Mouse (Mus musculus): ENCODE measurements at regions not wholly inside any gene's neighbourhood (a gene's known extent, or its start where the extent isn't known, plus 50 kb on each side); places are given as distances from the start of the nearest gene placed in this dataset.

DNA sequence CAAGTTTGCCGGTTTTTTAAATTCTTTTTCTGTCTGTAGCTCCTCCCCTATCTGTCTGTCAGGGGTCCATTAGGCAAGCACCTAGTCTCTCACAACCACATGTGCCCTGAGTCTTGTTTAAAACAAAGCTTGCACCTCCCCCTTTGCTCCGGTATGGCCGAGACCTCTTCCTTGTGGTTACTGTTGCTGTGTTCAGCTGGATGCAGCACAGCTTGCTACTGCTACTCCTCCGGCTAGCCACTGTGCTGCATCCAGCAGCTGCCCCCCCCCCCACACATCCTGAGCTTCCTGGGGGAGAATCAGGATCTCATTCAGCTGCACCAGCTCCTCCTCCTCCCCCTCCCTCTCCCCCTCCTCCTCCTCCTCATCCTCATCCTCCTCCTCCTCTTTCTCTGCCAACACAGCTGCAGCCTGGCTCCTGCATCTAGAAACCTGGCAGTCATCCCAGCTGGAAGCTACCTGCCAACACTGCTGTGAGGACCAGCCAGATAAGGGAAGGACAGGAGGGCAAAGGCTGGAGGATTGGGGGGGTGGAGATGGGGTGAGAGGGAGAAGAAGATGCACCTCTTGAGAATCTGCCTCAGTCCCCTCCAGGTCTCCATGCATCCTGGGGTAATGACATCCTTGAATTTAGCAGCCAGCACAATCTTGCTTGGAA, 114.8 kb upstream of the Tmem260 start:
- peak; percentile 12 for DNase-seq (ENCODE audit: low spot score)
- intact Hi-C loops (cut with DNase I) = no loop called here

DNA sequence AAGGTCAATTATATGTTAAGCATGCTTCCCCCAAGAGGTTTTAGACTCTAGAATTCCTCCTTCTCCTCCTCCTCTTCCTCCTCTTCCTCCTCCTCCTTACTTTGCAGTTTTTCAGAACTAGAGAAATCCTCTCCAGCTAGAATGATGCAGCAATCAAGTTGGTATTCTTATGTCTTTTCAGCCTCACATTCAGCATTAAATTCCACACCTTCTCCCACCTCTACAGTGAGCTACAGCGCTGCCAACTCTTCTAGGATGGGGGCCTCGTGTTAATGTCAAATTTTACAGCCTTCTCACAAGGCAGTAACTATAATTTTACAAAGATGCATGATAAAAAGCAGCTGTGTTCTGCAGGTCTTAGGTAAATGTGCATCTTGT, 114.3 kb upstream of the Tmem260 start:
- intact Hi-C loops (cut with DNase I) = no loop called here
- no peak for DNase-seq (ENCODE audit: low spot score)

DNA sequence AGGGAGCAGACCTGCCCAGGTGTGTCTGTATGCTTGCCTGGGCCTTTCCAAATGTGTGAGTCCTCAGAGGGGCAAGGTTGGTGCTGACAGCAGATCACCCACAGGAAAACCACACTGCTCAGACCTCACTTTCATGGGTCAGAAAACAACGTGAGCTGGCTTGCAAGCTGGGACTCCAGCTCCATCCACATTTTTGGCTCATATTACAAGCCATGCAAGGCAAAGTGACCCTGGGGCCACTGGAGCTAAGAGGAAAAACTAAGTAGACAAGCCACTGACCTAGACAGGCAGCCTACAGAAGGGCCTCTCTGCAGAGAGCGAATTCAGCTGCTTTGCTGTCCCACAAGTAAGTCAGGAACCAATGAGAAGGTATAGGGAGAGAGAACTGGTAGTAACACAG, 113.7 kb upstream of the Tmem260 start:
- intact Hi-C loops (cut with DNase I) = no loop called here

GRCm38 (mm10) chr14:48332660-48333059, 113.3 kb upstream of the Tmem260 start:
- DNase-seq (ENCODE audit: low spot score) = no peak
- intact Hi-C loops (cut with DNase I) = no loop called here

More for the DNA sequence above, 113.7 kb upstream of the Tmem260 start:
- DNase-seq (ENCODE audit: low spot score) = no peak

DNA sequence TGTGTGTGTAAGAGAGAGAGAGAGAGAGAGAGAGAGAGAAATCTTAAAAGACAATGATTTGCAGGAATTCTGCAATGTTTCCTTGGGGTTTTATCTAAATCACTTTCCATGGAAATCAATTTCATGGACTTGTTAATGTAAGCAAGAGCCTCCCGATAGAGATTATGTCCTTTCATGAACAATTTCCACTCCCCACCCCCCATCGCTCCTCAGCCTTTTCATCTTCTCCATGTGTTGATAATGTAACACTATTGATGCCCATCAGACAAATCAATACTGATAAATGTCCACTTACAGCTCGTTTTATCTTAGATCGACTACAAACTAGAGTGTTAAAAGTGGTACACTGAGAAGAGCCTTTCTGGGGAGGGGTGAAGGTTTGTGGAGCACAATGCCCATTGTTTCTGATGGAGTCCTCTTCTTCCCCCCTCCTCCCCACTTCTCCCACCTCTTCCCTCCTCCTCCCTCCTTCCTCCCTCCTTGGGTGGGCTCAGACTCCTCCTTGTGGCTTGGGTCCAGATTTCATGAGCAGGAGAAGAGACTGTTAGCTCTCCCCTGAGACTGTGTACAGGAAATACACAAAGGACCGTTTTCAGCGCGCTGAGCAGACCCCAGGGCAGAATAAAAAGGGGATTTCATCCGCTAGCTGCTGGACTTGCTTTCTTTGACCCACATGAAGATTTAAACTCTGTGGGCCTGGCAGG, 111.7 kb upstream of the Tmem260 start:
- intact Hi-C loops (cut with DNase I) = no loop called here
- no peak for DNase-seq (ENCODE audit: low spot score)

DNA sequence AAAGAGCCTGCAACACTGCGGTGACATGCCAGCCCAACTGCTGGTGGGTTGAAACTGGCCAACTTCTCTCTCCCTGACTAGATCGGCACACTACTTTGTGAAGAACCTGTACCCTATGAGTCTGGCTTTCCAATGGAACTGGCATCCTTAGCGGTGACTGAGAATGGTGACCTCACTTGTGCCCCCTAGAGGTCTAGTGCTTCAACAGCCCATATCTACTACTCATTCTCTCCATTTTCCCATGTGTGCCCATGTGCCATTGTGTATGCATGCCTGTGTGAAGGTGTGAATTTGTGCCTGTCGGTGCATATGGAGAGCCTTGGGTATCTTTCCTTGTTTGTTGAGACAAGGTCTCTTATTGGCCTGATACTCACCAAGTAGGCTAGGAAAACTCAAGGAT, 106.5 kb upstream of the Tmem260 start:
- no peak for DNase-seq (ENCODE audit: low spot score)
- intact Hi-C loops (cut with DNase I) = no loop called here

- no peak for DNase-seq (ENCODE audit: low spot score)
- intact Hi-C loops (cut with DNase I) = no loop called here
These were observed 103.0 kb upstream of the Tmem260 start for GRCm38 (mm10) chr14:48342944-48343343.

GRCm38 (mm10) chr14:48345956-48346355, 100.0 kb upstream of the Tmem260 start:
- intact Hi-C loops (cut with DNase I) = no loop called here
- no peak for DNase-seq (ENCODE audit: low spot score)

GRCm38 (mm10) chr14:48349392-48350044, 96.4 kb upstream of the Tmem260 start:
- DNase-seq (ENCODE audit: low spot score) = no peak
- intact Hi-C loops (cut with DNase I) = no loop called here

GRCm38 (mm10) chr14:48351652-48352051, 94.3 kb upstream of the Tmem260 start:
- intact Hi-C loops (cut with DNase I) = no loop called here
- DNase-seq (ENCODE audit: low spot score) = no peak

- intact Hi-C loops (cut with DNase I) = no loop called here
These were observed 93.1 kb upstream of the Tmem260 start for GRCm38 (mm10) chr14:48352825-48353224.

GRCm38 (mm10) chr14:48354176-48354575, 91.7 kb upstream of the Tmem260 start:
- intact Hi-C loops (cut with DNase I) = no loop called here
- no peak for DNase-seq (ENCODE audit: low spot score)

More at GRCm38 (mm10) chr14:48352825-48353224, 93.1 kb upstream of the Tmem260 start:
- no peak for DNase-seq (ENCODE audit: low spot score)

DNA sequence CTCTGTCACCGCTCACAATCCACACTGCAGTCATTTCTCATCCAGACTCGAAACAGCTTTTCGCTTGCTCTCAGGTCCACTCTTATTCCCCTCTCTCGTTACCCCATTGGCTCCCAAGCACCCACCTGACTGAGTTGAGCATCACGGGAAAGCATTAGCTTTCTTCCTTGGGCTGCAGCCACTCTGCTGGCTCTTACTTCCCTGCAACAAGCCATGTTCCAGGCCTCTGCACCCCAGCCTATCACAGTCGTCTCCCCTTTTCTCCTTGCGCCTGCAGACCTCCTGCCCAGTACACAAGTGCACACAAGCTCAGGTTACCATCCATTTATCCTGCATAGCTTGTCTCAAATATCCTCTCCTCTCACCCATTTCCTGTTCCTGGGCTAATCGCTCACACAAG, 88.5 kb upstream of the Tmem260 start:
- intact Hi-C loops (cut with DNase I) = loop anchor here (5.0 kb wide), 2 partner anchors 220 to 235 kb away; partner anchors contain the start of gene Peli2
- no peak for DNase-seq (ENCODE audit: low spot score)

DNA sequence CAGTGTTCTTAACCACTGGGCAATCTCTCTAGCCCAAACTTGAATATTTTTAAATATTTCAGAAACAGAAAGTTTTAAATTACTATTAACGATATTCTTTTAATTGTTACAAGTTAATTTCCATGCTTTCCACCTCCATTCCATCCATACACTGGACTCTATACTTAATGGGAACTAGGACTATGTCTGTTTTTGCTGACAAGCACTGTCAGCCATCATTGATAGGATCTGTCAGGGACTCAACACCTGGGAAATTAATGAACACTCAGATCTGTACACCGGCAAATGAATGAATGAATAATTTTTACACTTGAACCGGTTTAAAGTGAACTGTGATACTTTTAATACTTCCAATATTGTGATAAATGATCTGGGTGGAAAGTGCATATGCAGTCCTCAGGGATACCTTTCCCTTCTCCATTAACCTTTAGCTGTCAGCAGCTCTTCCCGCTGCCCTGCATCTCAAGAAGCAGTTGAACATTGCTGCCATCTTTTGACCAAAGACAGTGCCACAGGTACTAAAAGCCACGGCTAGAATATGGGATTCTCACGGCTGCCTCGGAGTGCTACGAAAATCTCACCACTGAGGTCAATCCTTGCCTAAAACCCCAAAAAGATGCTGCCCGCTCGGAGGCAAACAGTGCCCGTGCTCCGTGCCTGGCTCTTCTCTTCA, 87.3 kb upstream of the Tmem260 start:
- intact Hi-C loops (cut with DNase I) = loop anchor here (2.0 to 5.0 kb wide), 3 partner anchors 221 to 608 kb away; partner anchors contain the start of gene Peli2
- DNase-seq (ENCODE audit: low spot score) = no peak

- intact Hi-C loops (cut with DNase I) = loop anchor here (10.0 kb wide), 1 partner anchor 777 kb away; no protein-coding TSS in a partner anchor
- no peak for DNase-seq (ENCODE audit: low spot score)
These were observed 84.1 kb upstream of the Tmem260 start for GRCm38 (mm10) chr14:48361820-48362219.

DNA sequence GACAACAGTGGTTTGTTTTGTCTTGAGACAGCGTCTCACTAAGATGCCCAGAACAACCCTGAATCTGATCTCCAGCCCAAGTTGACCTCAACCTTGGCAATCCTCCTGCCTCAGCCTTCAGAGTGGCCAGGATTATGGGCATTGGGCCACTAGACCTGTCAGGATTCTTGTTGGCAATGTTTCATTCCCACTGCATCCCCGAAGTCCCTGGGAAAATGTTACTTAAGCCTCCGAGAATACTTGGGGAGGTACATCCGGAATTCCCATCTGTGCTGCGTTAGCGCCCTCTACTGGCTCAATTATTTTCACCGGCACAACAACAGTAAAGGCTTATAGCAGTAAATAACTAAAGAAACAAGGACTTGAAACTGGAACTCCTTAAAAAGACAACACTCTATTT, 78.9 kb upstream of the Tmem260 start:
- intact Hi-C loops (cut with DNase I) = loop anchor here (2.0 to 10.0 kb wide), 2 partner anchors 616 to 782 kb away; no protein-coding TSS in a partner anchor

DNA sequence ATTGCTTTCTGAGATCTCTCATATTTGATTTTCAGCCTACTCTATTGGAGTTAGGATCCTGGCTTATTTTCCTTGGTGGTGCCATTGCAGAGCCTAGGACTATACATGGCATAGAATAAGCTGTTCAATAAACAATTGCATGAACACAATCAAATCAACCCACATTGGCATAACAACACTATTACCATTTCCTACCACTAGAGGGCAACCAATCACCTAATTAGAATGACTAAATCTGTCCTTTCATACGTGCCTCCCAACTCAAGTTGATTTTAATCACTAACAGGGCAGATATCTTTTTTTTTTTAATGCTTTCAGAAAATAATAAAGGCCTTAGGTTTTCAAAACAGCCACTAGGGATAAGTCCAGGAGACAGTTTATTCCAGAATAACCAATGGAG, 75.6 kb upstream of the Tmem260 start:
- intact Hi-C loops (cut with DNase I) = loop anchor here (1.0 to 5.0 kb wide), 3 partner anchors 124 to 748 kb away; no protein-coding TSS in a partner anchor
- DNase-seq (ENCODE audit: low spot score) = no peak

More for the DNA sequence above, 78.9 kb upstream of the Tmem260 start:
- DNase-seq (ENCODE audit: low spot score) = peak; percentile 24

DNA sequence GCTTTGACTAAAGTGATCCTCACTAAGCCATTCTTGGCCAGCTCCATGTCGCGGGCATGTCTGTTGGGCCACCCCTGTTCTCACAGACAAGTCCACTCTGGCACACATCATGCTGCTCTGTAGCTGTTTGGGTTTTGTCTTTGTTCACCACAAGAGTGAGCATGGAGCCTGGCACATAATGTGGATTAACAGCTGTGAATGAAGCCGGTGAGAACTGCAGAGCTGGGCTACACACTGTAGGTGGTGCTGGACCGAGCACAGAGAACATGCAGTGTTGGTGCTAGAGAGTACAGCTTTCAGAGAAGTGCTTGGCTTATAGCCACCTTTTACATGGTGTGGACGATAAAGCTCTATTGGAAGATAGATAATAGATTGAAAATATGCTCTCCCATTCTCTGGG, 74.2 kb upstream of the Tmem260 start:
- no peak for DNase-seq (ENCODE audit: low spot score)
- intact Hi-C loops (cut with DNase I) = loop anchor here (2.0 to 5.0 kb wide), 2 partner anchors 123 to 621 kb away; no protein-coding TSS in a partner anchor

DNA sequence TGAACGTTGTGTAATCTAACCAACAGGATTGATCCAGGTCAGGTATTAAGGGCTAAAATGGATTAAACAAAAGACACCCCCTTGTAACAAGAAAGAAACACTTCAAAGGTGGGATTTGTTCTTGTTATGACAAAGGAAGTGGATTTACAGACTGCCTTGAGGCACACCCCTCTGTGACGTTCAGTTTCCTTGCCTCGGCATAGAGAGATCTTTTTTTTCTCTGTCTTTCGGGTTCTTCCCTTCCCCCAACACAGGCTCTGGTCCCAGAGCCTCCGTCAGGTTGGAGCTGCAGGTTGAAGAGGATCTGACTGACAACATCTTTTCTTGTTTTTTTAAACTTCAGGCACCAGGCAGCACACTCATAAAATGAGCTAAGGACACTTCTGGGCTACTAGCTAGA, 69.8 kb upstream of the Tmem260 start:
- DNase-seq (ENCODE audit: low spot score) = no peak
- intact Hi-C loops (cut with DNase I) = no loop called here

All from heart, postnatal 25 days (tissue).